Mouse (Mus musculus) layer of hippocampus, adult 8-10 months (tissue): Measurements from ENCODE around the gene Rnf182. TPM values are rescaled to one million over a fixed set of nuclear protein-coding genes. Genes with fewer than 3 reads are reported as not detected.
A peak's percentile ranks its signal among the peaks of the same experiment; 100 is the strongest.

Experiments
- DNase-seq, 2 experiments: peaks; one replicate each; pipeline ENCODE4 v3.0.0; 2022; ENCODE audit warnings: low spot score in 2 of 2
- total RNA-seq, 4 experiments: library from RNA; stranded (reverse); gene quantifications; 2 replicates each; pipeline ENCODE4 v1.2.4; 2022

Rnf182 gene
- total RNA-seq, 4 experiments from 2014 or later: 27.6 to 38.1 (median 32.3) TPM

DNA sequence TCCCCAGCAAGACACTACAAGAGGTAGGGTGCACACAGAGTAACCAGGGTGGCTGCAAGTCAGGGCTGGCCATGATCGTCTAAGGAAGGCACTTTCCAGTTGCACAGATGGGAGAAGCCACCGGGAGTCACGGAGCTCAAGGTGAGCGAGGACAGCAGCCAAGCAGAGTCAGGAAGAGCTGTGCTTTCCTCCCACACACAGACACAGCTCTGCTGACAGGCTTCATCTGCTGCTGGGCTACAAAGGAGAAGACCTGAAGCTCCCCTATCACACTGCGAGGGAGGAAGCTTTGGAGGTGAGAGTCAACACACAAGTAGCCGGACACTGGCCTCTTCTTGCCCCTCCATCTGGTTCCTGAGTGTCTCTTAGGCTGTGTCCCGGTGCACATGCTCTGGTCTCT lies 83.0 kb downstream of the Rnf182 start:
- DNase-seq: no peak

DNA sequence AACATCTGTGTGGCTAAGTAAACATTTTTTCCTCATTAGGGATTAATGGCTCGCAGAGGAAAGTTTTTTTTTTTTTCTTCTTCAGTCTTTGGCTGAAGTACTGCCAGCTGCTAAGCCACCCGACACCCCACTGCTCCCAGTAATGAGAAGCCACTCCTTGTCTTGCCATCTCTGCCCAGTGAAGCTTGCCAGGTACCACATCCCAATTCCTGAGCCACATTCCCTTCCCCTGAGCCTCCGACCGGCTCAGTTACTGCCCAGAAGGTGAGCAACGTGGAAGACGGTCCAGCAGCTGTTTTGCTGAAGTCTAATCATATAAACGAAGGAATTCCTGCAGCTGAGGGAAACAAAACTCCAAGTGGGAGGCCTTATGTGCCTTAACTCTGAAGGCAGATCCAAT lies 88.0 kb downstream of the Rnf182 start:
- DNase-seq: no peak

DNA sequence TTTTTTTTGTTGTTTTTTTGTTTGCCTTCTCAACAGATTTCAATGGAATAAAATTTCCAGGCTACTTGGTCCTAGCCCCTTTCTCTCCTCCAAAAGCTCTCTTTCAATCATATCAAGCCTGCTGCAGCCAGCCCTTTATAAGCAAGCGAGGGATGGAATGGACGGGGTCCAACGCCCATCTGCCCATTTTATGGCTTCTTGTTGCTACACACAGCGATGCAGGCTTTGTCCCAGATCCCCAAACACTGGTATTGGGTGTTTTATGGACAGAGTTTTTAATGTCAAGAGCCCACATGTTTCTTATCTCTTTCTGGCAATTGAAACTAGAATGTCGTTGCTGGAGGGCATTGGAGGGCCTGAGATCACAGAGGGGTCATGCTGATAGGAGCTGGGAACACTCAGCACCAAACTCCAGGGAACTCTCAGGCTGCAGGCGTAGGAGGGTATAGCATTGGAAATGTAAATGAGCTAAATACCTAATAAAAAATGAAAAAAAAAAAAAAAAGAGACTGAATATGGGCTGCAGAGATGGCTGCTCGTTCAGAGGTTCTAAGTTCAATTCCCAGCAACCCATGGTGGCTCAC lies 89.1 kb downstream of the Rnf182 start:
- DNase-seq: no peak

DNA sequence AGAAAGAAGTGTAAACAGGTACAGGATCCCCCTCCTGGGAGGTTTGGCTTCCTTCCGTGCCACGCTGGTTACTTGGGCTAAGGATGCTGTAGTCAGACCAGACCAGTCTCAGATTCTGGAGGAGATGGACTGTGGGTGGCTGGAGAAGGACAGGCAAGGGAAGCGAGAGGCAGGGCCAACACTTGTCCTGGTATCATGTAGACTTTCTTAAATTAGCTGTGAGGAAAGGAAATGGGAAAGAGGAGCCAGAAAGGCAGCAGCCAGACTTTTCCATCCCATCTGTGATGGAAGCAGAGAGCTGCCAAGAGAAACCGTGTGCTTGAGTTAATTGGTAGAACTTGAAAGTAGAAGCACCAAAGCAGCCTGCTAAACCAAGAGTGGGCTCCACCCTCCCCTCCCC lies 90.9 kb downstream of the Rnf182 start:
- peak; percentile 49 to 69 for DNase-seq

DNA sequence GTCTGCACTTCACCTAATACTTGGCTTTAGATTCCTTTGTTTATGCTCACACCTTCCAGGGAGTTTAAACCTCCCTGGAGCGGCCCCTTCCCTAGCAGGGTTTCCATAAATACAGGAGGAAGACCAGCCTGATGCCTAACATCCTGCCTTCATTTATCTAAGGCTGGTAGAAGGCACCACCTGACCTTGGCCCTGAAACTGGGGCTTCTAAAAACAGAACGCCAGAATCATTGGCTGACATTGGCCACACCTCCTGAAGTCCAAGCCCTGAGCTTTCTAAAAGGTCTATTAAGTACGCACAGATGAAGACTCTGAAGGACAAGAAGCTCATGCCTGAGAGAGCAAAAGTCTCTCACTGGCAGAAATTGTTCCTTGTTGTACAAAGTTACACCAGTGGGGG lies 94.0 kb downstream of the Rnf182 start:
- DNase-seq: no peak

DNA sequence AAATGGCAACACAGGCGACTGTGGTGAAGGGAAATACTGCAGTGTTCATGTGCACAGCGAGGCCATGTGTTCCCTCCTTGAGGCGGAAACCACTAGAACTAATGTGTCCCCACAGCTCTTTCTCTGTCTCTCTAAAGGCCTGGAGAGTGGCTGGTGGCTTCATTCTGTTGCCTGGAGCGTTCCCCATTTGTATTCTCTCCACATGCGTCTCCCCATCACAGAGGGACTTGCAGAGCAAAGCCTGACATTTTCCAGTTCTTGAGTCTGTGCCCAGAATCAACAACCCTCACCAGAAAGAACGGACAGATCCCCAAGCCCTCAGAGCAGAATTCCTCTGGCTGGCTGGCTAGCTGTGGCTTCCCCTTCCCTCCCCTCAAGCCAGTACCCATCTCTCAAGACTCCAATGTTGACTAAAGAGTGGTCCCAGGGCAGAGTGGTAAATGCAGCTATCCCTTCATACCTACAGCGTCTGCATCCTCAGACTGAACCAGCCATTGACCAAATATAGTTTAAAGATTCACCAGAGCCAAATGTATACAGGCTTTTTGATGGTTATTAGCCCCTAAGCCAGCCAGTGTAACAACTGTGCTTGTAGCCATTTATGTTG lies 96.3 kb downstream of the Rnf182 start:
- DNase-seq: peak; percentile 59 to 79

DNA sequence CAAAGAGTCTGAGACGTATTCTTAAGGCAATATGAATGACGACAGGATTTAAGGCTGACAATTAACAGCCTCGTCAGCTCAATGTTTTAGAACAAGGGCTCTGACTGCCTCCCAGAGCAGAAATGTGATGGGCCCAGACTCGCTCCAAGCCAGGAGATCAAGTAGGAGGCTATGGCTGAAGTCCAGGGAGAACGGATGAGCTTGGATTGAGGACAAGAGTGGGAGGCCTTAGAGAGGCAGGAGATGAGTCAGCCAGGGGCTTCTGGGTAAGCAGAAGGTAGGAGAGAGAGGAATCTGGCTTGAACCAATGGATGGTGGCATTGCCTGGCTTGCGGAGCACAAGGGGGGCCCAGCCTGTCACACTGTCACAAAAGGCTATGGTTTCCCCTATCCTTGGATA lies 99.2 kb downstream of the Rnf182 start:
- DNase-seq: peak in 1 of 2 experiments; percentile 56

DNA sequence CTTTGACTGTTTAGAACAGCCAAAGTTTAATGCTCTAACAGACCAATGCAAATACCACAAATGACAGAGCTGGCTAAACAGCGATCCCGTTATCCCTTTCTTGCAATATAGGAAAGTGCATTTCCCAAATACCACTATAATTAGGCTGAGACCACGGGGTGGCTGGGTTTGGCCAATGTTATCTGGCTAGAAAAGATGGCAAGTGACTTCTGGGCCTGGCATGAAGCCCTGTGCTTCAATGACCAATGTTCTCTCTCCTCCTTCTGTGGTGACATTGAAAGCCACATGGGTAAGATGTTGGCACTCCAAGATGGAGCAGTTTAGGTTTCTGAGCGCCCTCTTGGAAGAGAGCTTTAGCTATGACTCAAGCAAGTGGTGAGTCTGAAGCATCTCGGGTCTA lies 100.0 kb downstream of the Rnf182 start:
- no peak for DNase-seq

DNA sequence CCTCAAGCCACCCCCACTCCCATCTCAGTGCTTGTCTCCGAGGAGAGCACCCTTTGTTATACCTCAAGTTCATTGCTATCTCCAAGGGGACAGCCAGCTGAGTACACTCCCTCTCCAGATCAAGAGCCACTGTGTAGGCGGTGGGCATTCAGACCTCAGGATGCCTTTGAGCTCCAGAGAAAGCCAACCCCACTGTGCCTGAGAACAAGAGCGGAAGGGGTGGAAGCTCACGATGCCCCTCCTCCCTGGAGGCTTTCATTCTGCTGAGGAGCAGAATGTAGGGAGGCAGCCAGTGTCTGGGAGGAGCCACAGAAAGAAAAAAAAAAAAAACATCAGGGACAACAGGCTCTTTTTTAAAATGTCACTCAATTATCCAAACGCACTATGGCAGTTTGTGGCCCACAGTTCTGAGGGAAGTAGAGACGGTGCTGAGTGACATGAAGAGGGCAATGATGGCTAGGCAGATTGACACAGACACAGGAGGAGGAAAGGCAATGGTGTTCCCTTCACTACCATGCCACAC lies 101.1 kb downstream of the Rnf182 start:
- no peak for DNase-seq

DNA sequence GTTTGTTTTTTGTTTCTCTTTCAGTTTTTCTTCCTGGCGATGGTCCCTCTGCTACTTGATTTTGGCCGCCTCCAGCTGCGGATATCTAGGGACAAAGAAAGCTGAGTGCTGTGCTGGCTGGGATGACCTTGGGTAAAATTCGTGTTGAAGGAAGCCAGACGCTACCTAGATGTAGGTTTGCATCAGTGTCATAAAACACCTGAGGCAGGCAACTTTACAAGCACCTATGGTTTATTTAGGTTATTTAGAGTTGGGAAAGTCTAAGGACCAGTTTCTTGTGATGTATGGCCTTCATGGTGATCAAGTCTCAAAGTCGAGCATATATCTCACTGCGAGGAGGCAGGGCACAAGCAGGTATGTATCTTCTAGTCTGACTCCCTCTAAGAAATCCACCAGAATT lies 102.7 kb downstream of the Rnf182 start:
- no peak for DNase-seq

DNA sequence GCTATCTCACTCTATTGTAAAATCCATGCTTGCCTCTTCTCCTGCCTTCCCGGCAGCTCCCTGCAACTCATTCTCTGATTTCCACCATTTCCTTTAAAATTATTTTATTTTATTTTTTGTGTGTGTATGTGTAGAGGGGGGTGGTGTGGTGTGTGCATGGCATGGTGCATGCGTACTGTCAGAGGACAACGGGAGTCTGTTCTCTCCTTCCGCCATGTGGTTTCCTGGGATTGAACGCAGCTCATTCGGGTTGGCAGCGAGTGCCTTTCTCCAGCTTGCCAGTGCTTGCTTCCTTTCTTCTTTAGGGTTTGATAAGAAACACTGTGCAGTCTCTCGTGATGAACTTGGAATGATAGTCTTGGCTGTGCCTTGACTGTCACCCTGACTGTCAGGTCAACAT lies 105.0 kb downstream of the Rnf182 start:
- DNase-seq: no peak

Other genes starting within 250 kb of the Rnf182 start
- 10 to 100 TPM; 71.6 to 79.7 (median 73.1) TPM for gene Nol7, start 217.3 kb upstream of the Rnf182 start, total RNA-seq
- 100 to 1,000 TPM in 2 of 4 experiments, 10 to 100 TPM in 2; 89.6 to 111 (median 99.4) TPM for gene Ranbp9, start 134.4 kb upstream of the Rnf182 start, total RNA-seq
- gene Mcur1, start 55.5 kb upstream of the Rnf182 start, total RNA-seq: 10 to 100 TPM; 21.4 to 34.0 (median 27.0) TPM
- gene Cd83, start 169.1 kb downstream of the Rnf182 start, total RNA-seq: 10 to 100 TPM in 2 of 4 experiments, 1 to 10 TPM in 2; 7.6 to 21.2 (median 13.4) TPM